Mouse (Mus musculus) E14TG2a.4 (cell line): Measurements from ENCODE around the gene Rec8.

Source experiments
- CTCF ChIP-seq: conservative IDR thresholded peaks from 2 replicates; pipeline ENCODE4 v1.5.1; 2014; ENCODE audit warnings: low read length
- POU5F1 ChIP-seq: IDR thresholded peaks from 2 replicates; pipeline ENCODE4 v1.6.1; 2014; ENCODE audit warnings: low read length, borderline replicate concordance

DNA sequence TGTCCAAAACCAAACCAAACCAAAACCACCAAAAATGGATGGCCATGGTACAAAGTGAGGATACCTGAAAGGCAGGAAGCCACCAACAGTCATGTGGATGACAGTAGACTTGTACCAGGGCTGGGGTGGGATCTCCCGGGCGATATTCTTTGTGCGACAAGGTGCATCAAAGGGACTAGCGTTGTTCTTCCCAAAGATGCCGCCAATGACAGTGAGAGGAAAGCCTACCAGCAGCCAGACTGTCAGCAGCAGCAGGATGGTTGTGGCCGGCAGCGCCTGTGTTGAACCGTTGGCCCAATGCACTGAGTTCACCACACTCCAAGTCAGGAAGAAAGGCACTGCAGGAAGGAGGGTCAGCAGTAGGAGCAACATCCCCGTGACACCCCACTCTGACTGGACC lies 20.0 kb downstream of the Rec8 start, which contains the start of gene Gm49378:
- TF ChIP-seq CTCF (no peak), POU5F1 (no peak)
